Mouse (Mus musculus): Measurements from ENCODE around the gene Rpl36al. TPM values are rescaled to one million over a fixed set of nuclear protein-coding genes. Genes with fewer than 3 reads are reported as not detected.
A peak's percentile ranks its signal among the peaks of the same experiment; 100 is the strongest.

The Rpl36al gene
- polyA plus RNA-seq (2015; fragmentation: Nextera tagmentation; extraction: Ambion mirVana), result 481 and 510 TPM in 2 replicates

GRCm38 (mm10) chr12:69183583-69184308, at the start of gene Rpl36al, which contains the start of gene Mgat2:
Rpl36al (minus strand) TSS chr12:69184083.
Mgat2 (plus strand) TSS chr12:69184157.
- TF ChIP-seq CTCF (IDR thresholded peaks at IDR 0.05), result no peak
- Histone ChIP-seq H3K4me1 (ENCODE audit: insufficient read depth, low read depth, low read length) (peaks cover 10% of the 10 kb centered on the region; the same call in 1 of the 2 replicates), H3K27me3 (replicated peaks; ENCODE audit: insufficient read depth, low read length) (no peaks in the 10 kb centered on the region), H3K36me3 (ENCODE audit: insufficient read depth, low read length) (no peaks in the 10 kb centered on the region), H3K27ac (ENCODE audit: low read length) (peak within 1 kb of the TSS; percentile 94), H3K4me3 (ENCODE audit: low read depth, low read length) (peak within 1 kb of the TSS; percentile 91), H3K4me2 (replicated peaks; ENCODE audit: low read depth, low read length) (peak within 1 kb of the TSS; percentile 97), H3K9ac (replicated peaks; ENCODE audit: low read depth) (peak within 1 kb of the TSS; percentile 84), H3K9me3 (ENCODE audit: low read length) (no peaks in the 10 kb centered on the region)
- peak; percentile 100 for ATAC-seq
- peak; percentile 98 for DNase-seq (ENCODE audit: low spot score)
- 2% methylated on average over 79 of the region's 84 CpGs for WGBS

- ATAC-seq (no peak), DNase-seq (ENCODE audit: low spot score) (peak; percentile 58)
- Histone ChIP-seq H3K36me3 (ENCODE audit: insufficient read depth, low read length) (no peaks in the 10 kb centered on the region), H3K27ac (ENCODE audit: low read length) (no peak overlapping the region), H3K9ac (replicated peaks; ENCODE audit: low read depth) (no peak overlapping the region), H3K4me1 (ENCODE audit: insufficient read depth, low read depth, low read length) (no peaks in the 10 kb centered on the region), H3K27me3 (replicated peaks; ENCODE audit: insufficient read depth, low read length) (no peaks in the 10 kb centered on the region), H3K4me3 (ENCODE audit: low read depth, low read length) (no peak overlapping the region), H3K9me3 (ENCODE audit: low read length) (no peaks in the 10 kb centered on the region), H3K4me2 (replicated peaks; ENCODE audit: low read depth, low read length) (no peak overlapping the region)
- TF ChIP-seq EP300 (IDR thresholded peaks at IDR 0.05), result no peak
- peak; percentile 62 for TF ChIP-seq CTCF (IDR thresholded peaks at IDR 0.05)
- WGBS, result 71% methylated on average over 2 of the region's 2 CpGs
These were observed 45.4 kb upstream of the Rpl36al start for GRCm38 (mm10) chr12:69229251-69229650.

- Histone ChIP-seq H3K4me2 (replicated peaks; ENCODE audit: low read depth, low read length) (peak within 1 kb of the TSS; percentile 52), H3K4me1 (ENCODE audit: insufficient read depth, low read depth, low read length) (no peaks in the 10 kb centered on the region), H3K36me3 (ENCODE audit: insufficient read depth, low read length) (no peaks in the 10 kb centered on the region), H3K9me3 (ENCODE audit: low read length) (no peaks in the 10 kb centered on the region), H3K27ac (ENCODE audit: low read length) (peak within 1 kb of the TSS; percentile 63), H3K4me3 (ENCODE audit: low read depth, low read length) (peak within 1 kb of the TSS; percentile 70), H3K9ac (replicated peaks; ENCODE audit: low read depth) (peak within 1 kb of the TSS; percentile 50), H3K27me3 (replicated peaks; ENCODE audit: insufficient read depth, low read length) (no peaks in the 10 kb centered on the region)
- under 1% methylated on average over 37 of the region's 37 CpGs for WGBS
- TF ChIP-seq CTCF (IDR thresholded peaks at IDR 0.05), result no peak; the same call in 1 of the 2 replicates
- TF ChIP-seq EP300 (IDR thresholded peaks at IDR 0.05), result no peak
- DNase-seq (ENCODE audit: low spot score) (peak; percentile 94), ATAC-seq (peak; percentile 97)
These were observed 44.0 kb upstream of the Rpl36al start, which contains the start of gene Pole2 for GRCm38 (mm10) chr12:69227776-69228466. Pole2 (minus strand) TSS chr12:69228195.

- Histone ChIP-seq H3K4me1 (ENCODE audit: insufficient read depth, low read depth, low read length) (no peaks in the 10 kb centered on the region), H3K4me2 (replicated peaks; ENCODE audit: low read depth, low read length) (no peak overlapping the region), H3K9me3 (ENCODE audit: low read length) (no peaks in the 10 kb centered on the region), H3K4me3 (ENCODE audit: low read depth, low read length) (no peak overlapping the region), H3K36me3 (ENCODE audit: insufficient read depth, low read length) (no peaks in the 10 kb centered on the region; the same call in 1 of the 2 replicates), H3K27me3 (replicated peaks; ENCODE audit: insufficient read depth, low read length) (no peaks in the 10 kb centered on the region), H3K27ac (ENCODE audit: low read length) (no peak overlapping the region), H3K9ac (replicated peaks; ENCODE audit: low read depth) (no peak overlapping the region)
- DNase-seq (ENCODE audit: low spot score) (no peak), ATAC-seq (no peak)
- WGBS, result 92% methylated on average over 19 of the region's 19 CpGs
- TF ChIP-seq CTCF (IDR thresholded peaks at IDR 0.05) (no peak), EP300 (IDR thresholded peaks at IDR 0.05) (no peak)
These were observed 36.9 kb upstream of the Rpl36al start for GRCm38 (mm10) chr12:69220613-69221277.

GRCm38 (mm10) chr12:69216587-69216986, 32.7 kb upstream of the Rpl36al start:
- WGBS, result 96% methylated on average over 7 of the region's 7 CpGs
- H3K27me3 ChIP-seq (replicated peaks; ENCODE audit: insufficient read depth, low read length), result no peaks in the 10 kb centered on the region

More at GRCm38 (mm10) chr12:69216587-69216986, 32.7 kb upstream of the Rpl36al start:
- no peaks in the 10 kb centered on the region for H3K4me1 ChIP-seq (ENCODE audit: insufficient read depth, low read depth, low read length)
- DNase-seq (ENCODE audit: low spot score), result no peak
- no peak overlapping the region for H3K4me2 ChIP-seq (replicated peaks; ENCODE audit: low read depth, low read length)
- TF ChIP-seq CTCF (IDR thresholded peaks at IDR 0.05) (no peak), EP300 (IDR thresholded peaks at IDR 0.05) (no peak)
- H3K9me3 ChIP-seq (ENCODE audit: low read length), result no peaks in the 10 kb centered on the region
- no peak for ATAC-seq
- no peak overlapping the region for H3K4me3 ChIP-seq (ENCODE audit: low read depth, low read length)
- no peaks in the 10 kb centered on the region; the same call in 1 of the 2 replicates for H3K36me3 ChIP-seq (ENCODE audit: insufficient read depth, low read length)
- no peak overlapping the region for H3K9ac ChIP-seq (replicated peaks; ENCODE audit: low read depth)
- no peak overlapping the region for H3K27ac ChIP-seq (ENCODE audit: low read length)

Measured in lung, postnatal 0 days (tissue).